Mouse (Mus musculus) urinary bladder, postnatal 14 days (tissue): ENCODE results near the gene Cdkn1b.

Source experiments
- DNase-seq: peaks from one replicate; pipeline ENCODE4 v3.0.0; 2021; ENCODE audit warnings: low spot score

Gene Cdkn1b

GRCm38 (mm10) chr6:134930383-134930782 is 10.2 kb downstream of the Cdkn1b start:
- no peak for DNase-seq

GRCm38 (mm10) chr6:134931146-134931545 is 10.9 kb downstream of the Cdkn1b start:
- no peak for DNase-seq

- no peak for DNase-seq
Measured at GRCm38 (mm10) chr6:134932486-134933206, 12.4 kb downstream of the Cdkn1b start.

GRCm38 (mm10) chr6:134933207-134933558 is 13.0 kb downstream of the Cdkn1b start:
- no peak for DNase-seq

- DNase-seq: no peak
Measured at GRCm38 (mm10) chr6:134934305-134934704, 14.1 kb downstream of the Cdkn1b start.

- DNase-seq: no peak
Measured at GRCm38 (mm10) chr6:134939781-134940180, 19.6 kb downstream of the Cdkn1b start.

- DNase-seq: no peak
Measured at GRCm38 (mm10) chr6:134943759-134944407, 23.7 kb downstream of the Cdkn1b start.

GRCm38 (mm10) chr6:134946054-134946453 is 25.9 kb downstream of the Cdkn1b start:
- no peak for DNase-seq

GRCm38 (mm10) chr6:134946858-134947257 is 26.7 kb downstream of the Cdkn1b start:
- DNase-seq: no peak

GRCm38 (mm10) chr6:134947311-134948087 is 27.3 kb downstream of the Cdkn1b start:
- peak; percentile 74 for DNase-seq

- no peak for DNase-seq
Measured at GRCm38 (mm10) chr6:134948522-134949061, 28.4 kb downstream of the Cdkn1b start.

GRCm38 (mm10) chr6:134949241-134949640 is 29.0 kb downstream of the Cdkn1b start:
- DNase-seq: no peak

GRCm38 (mm10) chr6:134951364-134951763 is 31.2 kb downstream of the Cdkn1b start:
- no peak for DNase-seq

GRCm38 (mm10) chr6:134953976-134954375 is 33.8 kb downstream of the Cdkn1b start:
- no peak for DNase-seq

- DNase-seq: no peak
Measured at GRCm38 (mm10) chr6:134956388-134956787, 36.2 kb downstream of the Cdkn1b start.

GRCm38 (mm10) chr6:134961286-134961685 is 41.1 kb downstream of the Cdkn1b start:
- no peak for DNase-seq

GRCm38 (mm10) chr6:134961858-134962517 is 41.8 kb downstream of the Cdkn1b start:
- no peak for DNase-seq

- no peak for DNase-seq
Measured at GRCm38 (mm10) chr6:134962518-134962893, 42.3 kb downstream of the Cdkn1b start.

- DNase-seq: no peak
Measured at GRCm38 (mm10) chr6:134963910-134964309, 43.7 kb downstream of the Cdkn1b start.

GRCm38 (mm10) chr6:134966681-134967080 is 46.5 kb downstream of the Cdkn1b start:
- DNase-seq: no peak

- DNase-seq: no peak
Measured at GRCm38 (mm10) chr6:134968326-134968725, 48.1 kb downstream of the Cdkn1b start.

GRCm38 (mm10) chr6:134969498-134969897 is 49.3 kb downstream of the Cdkn1b start:
- no peak for DNase-seq
